Mouse (Mus musculus) layer of hippocampus, adult 11-12 months (tissue): ENCODE measurements around the gene Aplf.

ENCODE experiments used
- DNase-seq: peaks from one replicate; pipeline ENCODE4 v3.0.0; 2022; ENCODE audit warnings: low spot score

Aplf gene

GRCm38 (mm10) chr6:87623151-87623550 lies 48.8 kb downstream of the Aplf start:
- DNase-seq, result no peak

GRCm38 (mm10) chr6:87621281-87621680 lies 50.7 kb downstream of the Aplf start:
- DNase-seq, result no peak

GRCm38 (mm10) chr6:87618021-87618420 lies 54.0 kb downstream of the Aplf start:
- no peak for DNase-seq

- no peak for DNase-seq
Measured at GRCm38 (mm10) chr6:87615696-87616083, 56.3 kb downstream of the Aplf start.

GRCm38 (mm10) chr6:87614794-87615695 lies 56.9 kb downstream of the Aplf start:
- peak; percentile 36 for DNase-seq

- DNase-seq, result peak; percentile 23
Measured at GRCm38 (mm10) chr6:87599825-87600224, 72.2 kb downstream of the Aplf start.

GRCm38 (mm10) chr6:87597116-87597833 lies 74.7 kb downstream of the Aplf start:
- DNase-seq, result no peak

GRCm38 (mm10) chr6:87594188-87594587 lies 77.8 kb downstream of the Aplf start:
- DNase-seq, result no peak

- DNase-seq, result no peak
Measured at GRCm38 (mm10) chr6:87590394-87591281, 81.4 kb downstream of the Aplf start, which contains the start of gene Prokr1. TSS of gene Prokr1 (minus strand) at chr6:87590743.

- DNase-seq, result no peak
Measured at GRCm38 (mm10) chr6:87589718-87590393, 82.1 kb downstream of the Aplf start.

GRCm38 (mm10) chr6:87583991-87584390 lies 88.0 kb downstream of the Aplf start:
- no peak for DNase-seq

- no peak for DNase-seq
Measured at GRCm38 (mm10) chr6:87583183-87583611, 88.8 kb downstream of the Aplf start.

- no peak for DNase-seq
Measured at GRCm38 (mm10) chr6:87582456-87582855, 89.5 kb downstream of the Aplf start.

GRCm38 (mm10) chr6:87581581-87581980 lies 90.4 kb downstream of the Aplf start:
- no peak for DNase-seq

GRCm38 (mm10) chr6:87581071-87581470 lies 90.9 kb downstream of the Aplf start:
- DNase-seq, result no peak
